Mouse (Mus musculus): ENCODE results near the gene Hk3.

Hk3 gene

DNA sequence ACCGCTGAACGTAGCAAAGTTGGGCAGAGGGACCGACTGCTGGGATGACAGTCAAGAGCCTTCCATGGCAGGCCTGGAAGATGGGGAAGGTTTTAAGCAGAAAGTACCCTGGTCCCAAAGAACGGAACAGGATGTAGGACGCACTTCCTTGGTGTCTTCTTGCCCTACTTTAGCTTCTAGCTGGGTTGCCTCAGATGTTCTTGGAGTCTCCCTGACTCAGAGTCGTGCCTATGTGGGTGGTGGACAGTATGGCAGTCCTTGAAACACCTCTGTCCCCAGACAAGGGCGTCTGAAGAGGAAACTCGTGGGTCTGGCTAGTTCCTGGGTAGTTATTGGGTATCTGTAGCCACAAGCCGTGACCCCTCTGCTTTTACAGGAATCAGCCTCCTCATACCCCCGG, 19.1 kb downstream of the Hk3 start:
- peak in 1 of 2 experiments; percentile 45 for DNase-seq (ENCODE audit: low spot score in 2 of 2)

GRCm38 (mm10) chr13:55000433-55000832, 20.8 kb downstream of the Hk3 start:
- DNase-seq (ENCODE audit: low spot score in 2 of 2) = peak; percentile 74 to 79

DNA sequence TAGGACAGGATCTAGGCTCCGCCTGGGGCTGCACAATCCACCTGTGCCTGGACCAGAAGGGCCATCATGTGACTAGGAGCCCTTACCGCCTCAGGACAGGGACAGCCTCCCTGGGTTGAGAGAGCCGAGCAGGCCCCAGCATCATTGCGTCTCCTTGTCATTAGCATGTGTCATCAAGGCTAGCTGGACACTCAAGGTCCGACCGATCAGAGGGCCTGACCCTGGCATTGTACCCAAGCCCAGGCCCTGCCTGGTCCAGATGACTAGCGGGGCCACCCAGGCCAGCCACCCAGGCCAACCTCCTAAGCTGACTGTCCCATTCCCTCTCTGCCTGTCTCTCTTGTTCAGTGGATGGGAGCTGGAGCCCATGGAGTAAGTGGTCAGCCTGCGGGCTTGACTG, 23.6 kb downstream of the Hk3 start:
- DNase-seq (ENCODE audit: low spot score in 2 of 2) = no peak

- DNase-seq (ENCODE audit: low spot score in 2 of 2) = no peak
These were observed 26.0 kb downstream of the Hk3 start for GRCm38 (mm10) chr13:54995161-54995560.

- DNase-seq (ENCODE audit: low spot score in 2 of 2) = no peak
These were observed 26.6 kb downstream of the Hk3 start for GRCm38 (mm10) chr13:54994576-54994975.

- DNase-seq (ENCODE audit: low spot score in 2 of 2) = no peak
These were observed 29.0 kb downstream of the Hk3 start for GRCm38 (mm10) chr13:54992215-54992614.

DNA sequence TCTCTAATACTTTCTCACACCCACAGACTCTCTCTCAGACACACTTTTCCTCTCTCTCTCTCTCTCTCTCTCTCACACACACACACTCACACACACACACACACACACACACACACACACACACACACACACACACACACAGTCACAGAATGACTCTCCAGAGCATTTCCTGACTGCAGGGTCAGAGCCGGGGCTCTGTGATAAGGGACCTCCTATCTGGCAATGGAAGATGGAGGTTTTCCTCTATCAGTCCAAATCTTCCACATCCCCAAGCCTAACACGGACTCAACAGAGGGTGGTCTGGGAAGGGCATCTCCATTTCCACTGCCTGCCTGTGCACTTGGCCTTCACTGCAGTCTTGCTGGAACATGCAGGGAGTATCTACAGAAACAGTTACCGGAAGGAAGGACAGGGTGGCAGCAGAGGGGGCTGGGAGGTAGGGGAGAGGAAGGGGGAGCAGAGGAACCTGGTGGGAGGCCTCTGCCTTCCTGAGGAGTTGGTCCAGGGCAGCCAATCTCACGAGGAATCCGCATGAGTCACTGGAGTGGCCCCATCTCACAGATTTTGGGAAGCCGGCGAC, 32.9 kb downstream of the Hk3 start:
- DNase-seq (ENCODE audit: low spot score in 2 of 2) = no peak

GRCm38 (mm10) chr13:54987405-54987804, 33.8 kb downstream of the Hk3 start:
- no peak for DNase-seq (ENCODE audit: low spot score in 2 of 2)

GRCm38 (mm10) chr13:54983614-54984013, 37.6 kb downstream of the Hk3 start:
- DNase-seq (ENCODE audit: low spot score in 2 of 2) = no peak

GRCm38 (mm10) chr13:54983001-54983400, 38.2 kb downstream of the Hk3 start:
- no peak for DNase-seq (ENCODE audit: low spot score in 2 of 2)

DNA sequence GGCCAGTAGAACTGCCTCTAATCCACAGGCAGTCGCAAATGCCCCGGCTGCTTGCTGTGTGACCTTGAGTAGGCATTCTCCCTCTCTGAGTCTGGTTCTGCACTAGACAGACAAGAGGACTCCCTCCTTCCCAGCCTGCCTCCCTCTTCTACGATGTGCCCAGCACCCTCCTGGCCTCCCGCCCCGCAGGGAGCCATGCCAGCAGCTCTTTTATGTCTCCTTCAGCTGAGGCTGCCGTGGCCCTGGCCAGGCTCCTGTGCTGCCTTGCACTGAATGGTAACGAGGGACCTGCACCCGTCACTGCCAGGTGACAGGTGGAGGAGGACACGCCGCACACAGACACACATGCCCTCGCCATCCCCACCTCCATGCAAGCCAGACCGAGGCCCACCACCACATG, 40.2 kb downstream of the Hk3 start:
- DNase-seq (ENCODE audit: low spot score in 2 of 2) = peak in 1 of 2 experiments; percentile 47

DNA sequence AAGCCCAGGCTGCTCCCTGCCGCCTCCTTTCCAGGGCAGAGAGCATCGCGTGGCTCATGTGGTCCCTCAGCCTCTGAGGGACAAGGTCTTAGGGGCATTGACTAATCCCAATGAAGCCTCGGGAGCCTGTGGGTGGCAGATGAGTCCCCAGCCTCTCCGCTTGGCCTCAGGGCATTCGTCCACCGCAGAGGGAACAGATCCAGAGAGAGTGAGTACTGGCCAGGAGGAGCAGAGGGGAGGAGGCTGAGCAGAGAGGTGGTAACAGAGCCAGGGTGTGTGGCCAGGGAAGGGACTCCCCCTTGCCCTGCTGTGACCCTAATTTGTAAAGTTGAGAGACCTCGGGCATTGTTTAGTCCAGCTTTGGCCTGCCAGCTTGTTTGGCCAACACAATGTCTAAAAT, 42.4 kb downstream of the Hk3 start:
- no peak for DNase-seq (ENCODE audit: low spot score in 2 of 2)

DNA sequence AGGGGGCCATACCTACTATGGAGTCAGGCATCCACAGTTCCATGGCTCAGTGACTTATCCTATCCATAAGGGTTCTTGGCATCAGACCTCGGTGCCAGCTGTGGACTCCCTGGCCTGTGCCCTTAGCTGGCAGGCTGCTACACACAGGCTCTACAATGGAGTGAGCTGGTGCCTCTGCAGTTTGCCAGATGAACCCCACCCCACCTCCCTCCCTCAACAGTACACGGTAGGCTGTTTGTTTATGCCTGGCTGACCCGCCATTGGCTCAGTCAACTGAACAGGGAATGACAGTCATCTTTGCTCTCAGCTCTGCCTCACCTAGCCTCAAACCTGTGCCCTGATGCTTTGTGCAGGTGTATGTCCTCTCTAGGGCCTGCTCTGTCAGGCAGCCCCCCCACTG, 45.6 kb downstream of the Hk3 start:
- DNase-seq (ENCODE audit: low spot score in 2 of 2) = no peak

DNA sequence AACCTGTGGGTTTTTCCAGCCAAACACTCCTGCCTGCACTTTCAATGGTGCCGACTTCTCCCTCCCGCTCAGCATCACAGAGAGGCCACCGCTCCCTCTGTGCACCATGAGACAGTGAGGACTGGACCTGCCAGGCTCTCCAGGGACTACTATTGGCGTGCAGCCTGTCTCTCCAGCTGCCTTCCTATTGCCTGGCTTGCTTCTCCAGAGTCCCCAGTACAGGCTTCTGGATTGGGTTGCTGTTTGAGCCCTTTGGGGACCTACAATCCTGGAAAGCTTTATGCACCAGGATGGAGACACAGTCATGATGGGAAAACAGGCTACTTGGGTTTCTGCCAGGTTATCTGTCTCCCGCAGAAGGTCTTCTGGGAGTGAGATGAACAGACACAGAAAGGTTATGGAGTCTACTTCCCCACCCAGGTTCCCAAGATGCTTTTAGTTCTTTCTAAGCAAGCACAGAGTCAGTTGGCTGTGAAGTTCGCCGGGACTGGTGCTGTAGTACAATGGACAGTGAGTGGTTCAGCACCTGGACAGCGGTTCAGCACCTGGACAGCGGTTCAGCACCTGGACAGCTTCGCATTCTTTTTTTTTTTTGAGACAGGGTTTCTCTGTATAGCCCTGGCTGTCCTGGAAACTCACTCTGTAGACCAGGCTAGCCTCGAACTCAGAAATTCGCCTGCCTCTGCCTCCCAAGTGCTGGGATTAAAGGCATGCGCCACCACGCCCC, 50.5 kb downstream of the Hk3 start:
- no peak for DNase-seq (ENCODE audit: low spot score in 2 of 2)

DNA sequence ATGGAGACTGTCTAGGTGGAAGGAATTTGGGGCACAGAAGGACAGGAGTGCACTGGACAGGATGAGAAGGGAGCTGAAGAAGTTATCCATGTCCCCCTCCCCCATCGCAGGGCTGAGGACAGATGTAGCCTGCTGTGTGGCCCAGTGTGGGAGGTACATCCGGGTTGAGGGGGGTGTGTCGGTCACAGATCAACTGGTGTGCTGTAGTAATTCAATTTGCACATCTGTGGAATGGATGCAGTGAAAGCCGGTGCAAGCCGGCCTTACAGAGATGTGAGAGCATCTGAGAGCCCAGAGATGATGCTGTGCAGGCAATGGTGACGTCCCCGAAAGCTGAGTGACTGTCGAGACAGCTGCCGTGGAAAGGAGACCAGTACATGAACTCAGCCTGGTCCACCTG, 51.7 kb downstream of the Hk3 start:
- DNase-seq (ENCODE audit: low spot score in 2 of 2) = no peak

GRCm38 (mm10) chr13:54968636-54969035, 52.5 kb downstream of the Hk3 start:
- no peak for DNase-seq (ENCODE audit: low spot score in 2 of 2)

DNA sequence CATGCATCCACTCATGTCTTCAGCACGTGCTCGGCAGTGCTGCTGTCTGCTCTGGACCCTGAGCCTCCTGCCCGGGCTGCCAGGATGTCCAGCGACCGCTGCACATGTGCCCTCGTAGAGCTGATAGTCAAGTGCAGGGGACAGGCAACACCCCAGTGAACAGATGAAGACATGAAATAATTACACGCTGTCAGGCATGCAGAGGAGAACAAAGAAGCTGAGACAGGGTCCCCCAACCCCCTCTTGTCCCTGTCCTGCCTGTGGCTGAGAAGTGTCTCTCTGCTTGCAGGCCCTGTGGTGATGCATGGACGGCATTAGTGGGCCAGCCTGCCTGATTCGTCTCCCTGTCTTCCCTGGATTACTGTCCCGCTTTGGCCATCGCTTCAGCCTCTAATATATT, 53.7 kb downstream of the Hk3 start:
- DNase-seq (ENCODE audit: low spot score in 2 of 2) = no peak

- no peak for DNase-seq (ENCODE audit: low spot score in 2 of 2)
These were observed 55.9 kb downstream of the Hk3 start for GRCm38 (mm10) chr13:54965256-54965655.

DNA sequence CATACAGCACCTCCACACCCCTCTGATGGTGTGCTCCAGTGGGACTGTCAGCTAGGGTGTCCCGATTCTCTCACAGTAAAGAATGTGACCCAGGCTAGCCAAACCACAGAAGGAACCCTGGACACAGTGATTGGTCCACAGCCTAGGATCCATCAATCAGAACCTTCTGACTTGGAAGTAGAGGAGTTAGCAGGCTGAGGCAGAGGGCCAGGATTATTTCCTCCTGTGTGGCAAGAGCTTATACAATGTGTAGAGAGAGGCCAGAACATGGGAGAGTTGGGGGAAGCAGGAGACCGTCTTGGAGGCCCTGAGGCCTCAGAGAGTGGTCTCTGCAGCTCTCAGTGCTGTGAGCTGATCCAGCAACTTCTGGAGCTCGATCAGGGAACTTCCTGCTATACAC, 60.7 kb downstream of the Hk3 start:
- DNase-seq (ENCODE audit: low spot score in 2 of 2) = no peak

DNA sequence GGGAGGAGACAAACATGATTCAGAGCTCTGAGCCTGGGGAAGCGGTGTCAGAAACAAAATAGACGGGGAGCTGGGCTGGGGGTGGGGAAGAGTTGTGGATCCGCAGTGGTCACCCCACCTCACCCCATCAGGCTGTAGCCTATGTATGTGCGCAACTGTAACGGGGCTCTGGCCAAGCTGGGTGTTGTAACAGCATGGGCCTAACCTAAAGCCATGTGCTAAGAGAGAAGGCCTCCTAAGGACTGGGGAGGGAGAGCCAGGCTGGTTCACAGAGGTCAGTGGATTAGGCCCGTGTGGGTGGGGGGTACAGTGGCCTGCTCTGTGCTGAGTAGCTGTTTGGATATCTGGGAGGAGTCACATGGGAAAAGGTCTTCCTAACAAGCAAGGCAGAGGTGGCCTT, 61.3 kb downstream of the Hk3 start:
- DNase-seq (ENCODE audit: low spot score in 2 of 2) = no peak

GRCm38 (mm10) chr13:54959059-54959701, 62.0 kb downstream of the Hk3 start:
- DNase-seq (ENCODE audit: low spot score in 2 of 2) = no peak

GRCm38 (mm10) chr13:54957281-54957680, 63.9 kb downstream of the Hk3 start:
- DNase-seq (ENCODE audit: low spot score in 2 of 2) = no peak
